Mouse (Mus musculus): ENCODE data around the gene Ly86.

Ly86 gene

DNA sequence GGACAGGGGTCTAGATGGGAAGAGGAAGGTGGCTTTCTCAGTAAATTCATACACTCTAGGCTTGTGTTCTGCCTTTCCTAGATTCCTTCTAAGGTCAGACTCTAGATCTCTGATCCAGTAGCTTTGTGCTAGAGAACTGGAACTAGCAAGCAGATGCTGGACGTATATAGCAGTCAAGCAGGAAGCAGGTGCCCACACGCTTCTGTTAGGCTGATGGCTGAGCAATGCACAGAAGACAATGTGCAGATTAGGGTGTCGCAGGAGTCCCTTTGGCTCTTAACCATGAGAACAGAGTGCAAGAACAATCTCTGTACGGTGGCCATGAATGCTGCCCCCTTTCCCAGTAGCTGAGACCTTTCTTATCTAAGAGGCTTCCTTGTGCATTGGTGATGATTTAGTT lies 9.4 kb downstream of the Ly86 start:
- no peak for DNase-seq

DNA sequence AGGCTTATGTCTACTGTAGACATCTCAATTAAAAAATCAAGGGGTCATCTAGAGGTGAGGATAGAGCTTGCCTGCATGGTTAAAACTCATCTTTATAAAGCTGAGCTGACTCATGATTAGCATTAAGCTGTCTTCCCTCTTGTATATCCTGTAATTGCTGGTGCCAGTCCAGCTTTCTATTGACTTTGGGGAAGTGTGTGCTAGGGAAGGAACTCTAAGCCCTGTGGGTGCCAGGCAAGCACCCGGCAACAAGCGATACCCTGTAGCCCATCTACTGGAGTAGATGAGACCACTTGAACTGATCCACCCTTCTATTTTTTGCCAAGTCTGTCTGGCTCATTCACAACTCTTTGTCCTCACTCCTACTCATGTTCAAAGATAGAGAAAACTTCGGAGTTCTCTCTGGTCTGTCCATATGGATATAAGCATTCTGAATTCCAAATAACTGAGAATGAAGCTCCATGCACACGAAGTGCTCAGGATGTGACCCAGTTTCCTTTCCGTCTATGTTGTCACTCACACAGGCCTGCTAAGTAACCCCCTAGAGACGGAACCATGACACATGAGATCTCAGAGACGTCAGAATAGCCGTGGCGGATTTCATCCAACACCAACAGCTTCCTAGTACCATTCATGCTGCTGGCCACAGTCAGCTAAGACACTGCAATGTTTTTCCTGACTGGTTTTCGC lies 10.8 kb downstream of the Ly86 start:
- no peak for DNase-seq

DNA sequence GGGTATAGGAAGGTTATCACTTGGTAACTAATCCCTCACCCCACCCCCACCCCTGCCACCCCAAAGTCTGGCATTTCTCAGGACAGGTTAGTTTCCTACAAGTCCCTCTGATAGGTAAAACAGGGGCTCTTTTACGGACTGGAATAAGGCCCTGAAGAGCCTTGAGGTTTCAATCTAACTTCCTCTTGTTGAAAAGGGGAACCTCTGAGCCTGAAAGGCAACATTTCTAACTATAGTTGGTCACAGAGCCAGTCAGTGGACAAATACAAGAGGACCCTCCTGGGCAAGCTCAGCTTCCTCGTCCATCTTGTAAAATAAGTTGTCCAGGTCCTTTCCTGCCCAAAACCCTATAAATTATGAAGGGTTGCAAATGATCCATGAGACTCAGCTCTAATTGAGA lies 11.5 kb downstream of the Ly86 start:
- DNase-seq: peak; percentile 31

DNA sequence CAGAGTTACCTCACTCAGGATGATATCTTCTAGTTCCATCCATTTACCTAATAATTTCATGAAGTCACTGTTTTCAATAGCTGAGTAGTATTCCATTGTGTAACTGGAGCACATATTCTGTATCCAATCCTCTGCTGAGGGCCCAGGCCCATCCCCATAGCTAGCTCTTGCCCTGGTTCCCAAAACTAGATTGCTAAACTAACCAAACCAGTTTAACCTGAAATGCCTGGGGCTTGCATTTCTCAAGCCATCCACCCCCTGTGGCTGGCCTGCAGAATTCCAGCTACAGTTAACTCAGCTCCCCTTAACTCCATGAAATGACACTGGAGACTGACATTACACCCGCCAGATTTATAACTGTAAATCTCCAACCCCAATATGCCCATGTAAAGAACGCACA lies 13.1 kb downstream of the Ly86 start:
- no peak for DNase-seq

DNA sequence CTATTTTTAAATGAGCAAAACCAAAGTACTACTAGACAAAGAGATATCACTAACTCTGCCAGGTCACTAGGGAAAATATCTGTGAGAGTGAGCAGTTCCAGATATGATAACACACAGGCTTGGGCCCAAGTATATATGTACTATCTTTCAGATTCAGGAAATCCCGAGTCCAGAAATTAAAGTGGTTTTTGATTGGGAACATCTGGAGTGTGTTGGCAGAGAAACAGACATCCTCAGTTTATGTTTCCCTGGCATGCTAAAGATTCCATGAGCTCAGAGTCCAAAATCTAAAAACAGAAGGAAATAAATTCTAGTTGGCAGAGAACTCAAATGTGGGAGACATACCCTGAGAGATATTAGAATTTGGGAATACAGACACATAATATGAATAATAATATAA lies 16.2 kb downstream of the Ly86 start:
- peak; percentile 45 for DNase-seq

DNA sequence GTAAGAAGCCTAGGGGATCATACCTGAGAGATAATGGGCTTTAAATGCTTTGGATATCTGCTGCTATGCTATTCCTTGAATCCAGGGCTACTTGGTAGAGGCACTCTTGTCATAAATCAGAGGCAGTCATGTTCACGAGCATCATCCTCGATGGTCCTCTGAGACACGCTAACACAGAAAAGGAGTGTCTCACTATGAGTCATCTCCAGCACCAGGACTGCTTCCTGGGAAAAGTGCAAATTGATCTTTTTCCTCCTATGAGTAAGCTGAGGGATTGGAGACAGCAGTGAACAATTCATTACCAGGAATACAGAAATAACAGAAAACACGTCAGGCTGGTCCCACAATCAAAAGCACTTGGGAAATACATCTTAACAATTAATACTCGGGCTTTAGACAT lies 19.3 kb downstream of the Ly86 start:
- no peak for DNase-seq

DNA sequence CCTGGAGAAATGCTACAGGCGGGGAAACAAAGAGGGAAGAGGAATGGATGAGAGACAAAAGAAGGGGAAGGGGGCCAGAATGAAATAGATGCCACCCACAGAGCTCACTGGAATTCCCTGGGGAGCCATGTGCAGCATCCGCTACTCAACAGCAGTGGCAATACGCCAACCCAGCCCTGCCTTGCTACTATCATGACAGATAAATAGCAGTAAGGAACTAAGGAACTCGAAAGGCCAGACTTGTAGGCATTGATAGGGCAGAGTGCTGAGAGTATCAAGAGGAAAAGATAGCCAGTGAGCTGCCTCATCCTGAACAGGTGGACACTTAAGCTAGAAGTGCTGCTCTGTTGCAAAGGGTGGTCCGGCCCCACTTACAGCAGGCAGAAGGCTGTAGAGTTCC lies 31.4 kb downstream of the Ly86 start:
- DNase-seq: peak; percentile 43

DNA sequence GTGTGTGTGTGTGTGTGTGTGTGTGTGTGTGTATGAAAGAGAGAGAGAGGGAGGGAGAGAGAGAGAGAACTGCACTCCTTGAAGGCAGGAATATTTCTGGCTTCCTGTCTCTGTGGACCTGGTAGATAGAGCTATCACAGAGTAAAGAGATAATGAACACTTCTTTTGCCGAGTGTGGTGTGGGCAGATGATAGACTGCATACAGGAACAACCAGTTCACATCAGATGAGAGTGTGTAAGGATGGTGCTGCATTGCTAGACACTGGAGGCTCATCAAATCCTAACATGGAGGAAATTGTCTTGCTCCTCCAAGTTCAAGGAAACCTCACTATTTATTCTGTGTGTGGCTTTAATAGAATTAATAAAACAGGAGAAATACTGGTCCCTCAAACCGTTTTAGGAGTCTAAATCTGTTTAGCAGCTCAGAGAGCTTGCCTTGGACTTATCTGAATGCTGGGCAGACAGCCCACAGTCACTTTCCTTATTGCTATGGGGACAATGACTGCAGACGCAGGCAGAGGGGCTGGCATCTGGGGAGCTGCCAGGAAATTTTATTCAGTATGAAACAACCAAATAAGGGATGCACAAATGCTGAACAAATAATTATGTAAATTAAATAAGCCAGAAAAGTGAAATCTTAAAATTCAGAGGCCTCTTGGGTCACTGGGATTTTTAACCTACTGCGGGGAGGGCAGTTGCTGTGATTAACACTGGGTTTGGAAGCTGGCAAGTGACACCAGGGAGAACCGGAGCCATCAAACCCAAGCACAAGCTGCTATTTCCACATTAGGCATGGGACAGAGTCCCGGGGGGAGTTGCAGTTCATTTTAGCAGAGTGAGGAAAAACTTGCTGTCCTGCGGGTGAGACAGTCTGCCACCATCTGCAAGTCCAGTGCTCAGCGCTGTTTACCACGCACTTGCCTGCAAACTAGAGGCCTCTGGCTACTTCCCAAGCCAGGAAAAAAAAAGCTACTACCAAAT lies 43.5 kb downstream of the Ly86 start:
- DNase-seq: peak; percentile 55

DNA sequence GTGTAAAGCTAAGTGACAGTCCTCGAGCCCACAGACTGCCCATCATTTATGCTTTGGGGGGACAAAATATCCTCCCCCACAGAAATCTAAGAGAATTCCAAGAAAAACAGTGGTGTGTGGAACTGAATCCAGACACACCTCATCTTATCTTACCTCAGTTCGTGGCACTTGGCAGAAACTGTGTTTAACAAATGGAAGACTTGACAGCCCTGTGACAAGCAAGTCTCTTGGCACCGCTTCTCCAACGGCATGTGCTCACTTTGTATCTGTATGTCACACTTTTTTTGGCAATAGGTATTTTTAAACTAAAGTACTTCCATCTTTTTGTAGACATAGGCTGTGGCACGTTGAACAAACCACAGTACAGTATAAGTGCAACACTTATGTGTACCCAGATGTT lies 44.3 kb downstream of the Ly86 start:
- DNase-seq: no peak

DNA sequence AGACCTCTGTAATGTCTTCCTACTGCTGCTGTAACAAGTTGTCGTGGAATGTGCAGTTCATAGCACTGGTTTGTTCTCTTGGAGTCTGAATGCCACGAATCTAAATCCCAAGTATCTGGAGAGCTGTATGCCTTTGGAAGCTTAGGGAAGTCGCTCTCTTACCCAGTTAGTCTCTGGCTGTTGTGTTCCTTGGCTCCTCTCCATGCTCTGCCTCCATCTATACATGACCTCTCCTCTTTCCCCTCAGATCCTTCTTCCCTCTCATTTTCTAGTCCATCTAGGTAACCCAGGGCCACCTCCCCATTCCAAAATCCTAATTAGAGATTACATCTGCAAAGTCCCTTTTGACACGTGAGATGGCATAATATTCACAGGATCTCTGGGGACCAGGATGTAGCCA lies 53.8 kb downstream of the Ly86 start:
- no peak for DNase-seq

DNA sequence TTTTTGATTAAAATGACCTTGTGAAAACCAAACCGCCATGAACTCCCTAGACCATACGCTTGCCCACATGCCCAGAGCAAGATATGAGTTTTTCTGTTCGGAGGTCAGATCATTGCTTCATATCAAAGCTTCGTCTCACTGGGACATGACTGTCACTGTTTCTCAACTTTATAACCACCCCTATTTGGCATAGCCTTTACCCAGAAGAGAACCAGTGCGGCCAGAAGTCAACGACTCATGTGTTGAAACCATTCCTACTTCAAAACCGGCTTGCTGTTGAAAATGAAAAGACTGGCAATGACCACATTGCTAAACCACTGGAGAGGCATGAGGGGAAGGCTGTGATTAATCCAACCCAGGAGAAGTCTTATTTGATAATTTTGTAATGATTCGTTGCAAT lies 54.3 kb downstream of the Ly86 start:
- DNase-seq: peak; percentile 50

DNA sequence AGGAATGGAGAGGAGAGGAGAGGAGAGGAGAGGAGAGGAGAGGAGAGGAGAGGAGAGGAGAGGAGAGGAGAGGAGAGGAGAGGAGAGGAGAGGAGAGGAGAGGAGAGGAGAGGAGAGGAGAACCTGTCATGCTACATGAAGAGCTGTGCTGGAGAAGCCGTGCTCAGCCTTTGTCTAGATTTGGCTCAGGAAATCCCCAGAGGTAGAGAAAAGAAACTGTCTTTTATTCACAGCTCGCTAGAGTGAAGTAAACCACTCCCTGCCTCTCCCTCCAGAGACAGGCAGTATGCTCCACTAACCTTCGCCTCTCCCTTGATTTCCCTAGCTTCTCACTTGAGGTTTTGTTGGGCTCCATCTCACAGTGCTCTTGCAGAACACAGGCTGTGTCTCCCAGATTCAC lies 57.4 kb downstream of the Ly86 start:
- DNase-seq: no peak

DNA sequence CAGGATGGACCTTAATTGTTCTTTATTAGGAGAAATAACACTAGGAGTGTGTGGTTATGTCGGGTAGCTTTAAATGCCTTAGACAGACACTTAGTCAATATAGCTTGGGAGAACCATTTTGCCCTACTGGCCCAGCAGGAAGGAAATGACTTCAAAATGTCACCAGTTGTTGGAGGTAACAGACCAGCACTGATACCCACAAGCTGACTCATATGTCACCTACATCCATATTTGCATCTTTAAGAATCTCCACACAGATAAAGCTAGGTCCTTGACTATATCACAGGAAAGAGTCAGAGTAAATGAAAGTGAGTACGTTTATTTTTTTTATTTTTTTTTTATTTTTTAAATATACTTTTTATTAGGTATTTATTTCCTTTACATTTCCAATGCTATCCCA lies 58.7 kb downstream of the Ly86 start:
- DNase-seq: no peak

DNA sequence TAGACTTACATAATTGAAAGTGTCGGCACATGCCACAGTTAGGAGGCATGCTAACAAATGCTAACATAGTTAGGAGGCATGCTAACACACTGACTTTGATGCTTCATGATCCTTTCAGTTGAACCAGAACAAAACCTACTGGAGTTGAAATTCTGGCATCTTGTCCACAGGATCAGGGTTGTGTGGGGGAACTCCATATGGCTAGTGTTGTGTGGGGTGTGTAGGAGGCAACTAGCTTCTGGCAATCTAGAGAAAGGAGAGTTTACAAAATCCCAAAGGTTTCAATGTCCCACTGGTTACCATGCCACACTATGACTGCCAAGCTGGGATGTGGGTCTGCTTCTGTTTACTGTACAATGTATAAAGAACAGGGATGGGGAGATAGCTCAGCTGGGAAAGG lies 70.7 kb downstream of the Ly86 start:
- DNase-seq: no peak

DNA sequence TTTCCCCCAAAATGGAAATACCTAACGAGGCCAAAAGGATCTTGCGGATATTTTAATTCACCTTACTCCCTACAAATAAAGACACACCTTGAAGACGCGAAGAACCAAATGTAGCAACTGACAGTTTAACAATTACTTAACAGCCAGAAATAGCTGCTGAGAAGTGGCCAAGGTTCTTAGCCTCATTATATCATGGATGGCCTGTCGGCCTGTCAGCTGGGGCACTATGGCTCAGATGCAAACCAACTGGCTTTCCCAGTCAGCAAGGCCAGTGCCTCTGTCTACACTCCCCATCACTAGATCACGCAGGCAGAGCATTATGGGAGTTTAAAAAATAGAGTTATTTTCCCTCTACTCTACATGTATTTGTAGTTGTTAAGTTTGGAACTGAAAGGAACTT lies 78.4 kb downstream of the Ly86 start:
- DNase-seq: no peak

DNA sequence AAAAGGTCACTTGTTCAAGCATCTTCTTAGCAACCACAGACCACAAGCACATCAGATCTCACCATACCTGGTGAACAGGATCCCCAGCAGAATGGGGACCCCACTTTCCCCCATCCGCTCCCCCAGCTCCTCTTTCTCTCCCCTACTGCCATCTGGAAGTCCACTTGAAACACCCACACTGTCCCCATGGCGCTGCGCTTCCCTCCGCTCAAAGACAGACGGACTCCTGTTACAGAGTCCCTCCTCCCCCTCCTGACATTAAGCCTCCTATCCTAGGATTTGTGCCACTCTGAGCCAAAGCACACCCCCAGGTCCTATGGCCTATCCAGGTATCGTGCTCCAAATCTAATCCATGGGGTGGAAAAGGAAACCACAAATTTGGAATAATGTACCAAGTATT lies 79.9 kb downstream of the Ly86 start:
- DNase-seq: no peak

DNA sequence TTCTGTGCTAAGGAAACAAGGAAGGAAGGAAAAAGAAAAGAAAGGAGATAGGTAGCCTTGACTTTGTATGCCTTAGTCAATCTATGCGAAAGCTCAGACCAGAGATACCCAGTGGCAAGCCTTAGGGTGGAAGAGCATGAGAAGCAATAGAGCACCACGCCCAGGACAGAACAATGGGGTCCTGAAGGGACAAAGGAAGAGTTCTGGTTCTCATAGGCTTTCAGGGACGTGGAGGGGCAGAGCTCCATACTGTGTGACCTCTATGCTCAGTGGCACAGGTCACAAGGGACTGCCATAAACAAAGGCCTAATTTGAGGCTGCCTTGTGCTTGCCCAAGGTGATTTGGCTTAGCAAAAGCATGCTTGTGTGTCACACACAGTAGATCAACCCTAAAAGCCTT lies 80.4 kb downstream of the Ly86 start:
- DNase-seq: no peak

DNA sequence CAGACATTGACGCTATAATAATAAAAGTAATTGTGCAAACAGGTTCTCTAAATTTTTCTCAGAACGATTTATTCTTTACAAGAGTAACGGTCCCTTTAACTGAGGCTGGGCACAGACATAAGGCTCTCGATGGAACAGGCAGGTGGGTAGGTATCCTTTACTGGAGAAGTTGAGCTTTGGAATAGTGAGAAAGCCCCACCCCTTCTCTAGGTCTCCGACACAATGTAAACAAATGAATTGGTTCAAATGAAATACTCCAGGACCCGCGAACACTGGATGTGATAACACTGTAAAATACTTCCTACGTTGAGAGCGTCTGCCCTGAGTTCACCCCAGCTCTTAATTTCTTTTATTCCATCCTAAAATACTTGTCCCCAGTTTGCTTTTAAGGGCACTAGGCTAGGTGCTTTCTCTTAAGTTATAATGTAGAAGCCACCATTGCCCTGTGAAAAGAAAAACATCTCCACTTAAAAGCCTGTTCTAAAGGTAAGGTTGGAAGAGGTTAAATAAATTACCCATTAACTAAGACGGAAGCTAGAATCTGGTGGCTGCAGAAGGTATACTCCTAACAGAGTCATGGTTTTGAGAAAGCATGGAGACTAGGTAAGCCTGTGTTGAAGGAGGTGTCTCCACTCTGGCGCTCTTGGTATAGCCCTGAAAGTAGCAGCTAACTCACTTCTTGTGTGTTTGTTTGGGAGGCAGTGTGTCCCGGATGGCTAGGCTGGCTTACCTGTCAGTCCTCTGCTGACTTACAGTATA lies 81.7 kb downstream of the Ly86 start:
- no peak for DNase-seq

DNA sequence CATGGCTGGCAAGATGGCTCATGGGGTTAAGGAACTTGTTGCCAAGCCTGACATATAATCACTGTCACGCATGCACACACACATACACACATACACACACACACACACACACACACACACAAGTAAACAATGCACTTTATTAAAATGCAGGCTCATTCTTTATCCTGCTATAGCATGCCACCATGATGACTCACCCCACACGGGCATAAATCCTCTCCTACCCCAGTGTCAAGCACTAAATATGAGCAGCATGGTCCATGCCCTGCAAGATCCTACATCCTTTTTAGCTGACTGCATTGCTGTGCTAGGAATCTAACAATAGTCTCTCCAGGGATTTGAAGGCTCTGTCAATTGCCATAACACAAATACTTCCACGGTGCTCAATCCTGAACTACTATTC lies 83.5 kb downstream of the Ly86 start:
- DNase-seq: no peak

DNA sequence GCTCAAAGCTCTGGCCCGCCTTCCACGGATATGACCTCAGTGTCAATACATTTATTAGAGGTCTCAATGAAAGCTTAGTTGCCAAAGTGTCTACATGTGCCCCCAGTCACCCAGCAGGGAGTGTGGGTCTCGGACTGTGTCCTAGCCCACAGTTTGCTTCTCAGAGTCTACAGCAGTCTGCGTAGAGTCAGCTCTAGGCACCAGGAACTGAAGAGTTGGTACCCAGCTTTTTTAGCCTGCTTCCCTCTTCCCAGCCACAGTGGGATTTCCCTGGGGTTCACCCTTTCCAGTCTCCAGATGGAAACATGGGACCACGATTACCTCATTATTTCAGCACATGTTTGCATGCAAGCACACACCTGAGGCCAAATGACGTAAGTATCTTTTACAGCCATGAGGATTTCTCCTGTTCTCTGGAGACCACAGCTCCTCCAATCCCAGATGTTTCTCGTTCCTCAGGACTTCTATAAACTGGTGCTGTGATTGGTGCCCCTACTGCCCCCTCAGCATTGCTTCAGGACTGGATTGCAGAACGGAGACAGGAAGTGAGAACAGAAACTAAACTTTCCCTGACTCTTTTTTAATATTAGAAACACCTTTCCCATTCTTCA lies 84.8 kb downstream of the Ly86 start:
- no peak for DNase-seq

DNA sequence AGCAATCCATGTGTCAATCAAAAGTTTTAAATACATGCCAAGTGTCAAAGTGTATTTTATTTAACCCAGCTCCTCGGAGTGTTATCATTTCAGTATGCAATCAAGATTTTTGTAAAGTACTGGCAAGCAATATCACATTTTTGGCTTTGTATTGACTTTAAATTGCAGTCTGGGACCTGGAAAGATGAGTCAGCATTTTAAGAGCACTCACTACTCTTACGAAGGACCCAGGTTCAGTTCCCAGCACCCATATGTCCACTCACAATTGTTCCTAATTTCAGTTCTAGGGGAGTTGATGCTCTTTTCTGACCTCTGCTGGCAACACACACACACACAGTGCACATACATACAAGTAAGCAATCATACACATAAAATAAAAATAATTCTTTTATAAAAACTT lies 86.7 kb downstream of the Ly86 start:
- DNase-seq: no peak

DNA sequence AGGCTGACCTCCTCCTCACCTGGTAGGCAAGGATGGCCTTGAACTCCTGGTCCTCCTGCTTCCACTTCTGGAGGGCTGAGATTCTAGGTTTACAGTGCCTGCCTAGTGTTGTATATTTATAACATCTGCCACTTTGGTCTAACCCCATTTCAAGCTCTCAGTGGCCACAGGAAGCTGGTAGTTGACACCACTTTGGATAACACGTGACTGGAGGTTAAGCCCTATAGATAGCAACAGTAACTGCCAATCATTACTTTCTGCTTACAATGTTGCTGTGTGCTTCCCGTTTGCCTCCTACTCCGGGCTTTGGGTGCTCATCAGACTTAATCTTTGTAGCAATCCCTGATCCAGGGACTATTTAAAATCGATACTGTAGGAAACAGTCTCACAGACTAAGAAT lies 87.6 kb downstream of the Ly86 start:
- no peak for DNase-seq

DNA sequence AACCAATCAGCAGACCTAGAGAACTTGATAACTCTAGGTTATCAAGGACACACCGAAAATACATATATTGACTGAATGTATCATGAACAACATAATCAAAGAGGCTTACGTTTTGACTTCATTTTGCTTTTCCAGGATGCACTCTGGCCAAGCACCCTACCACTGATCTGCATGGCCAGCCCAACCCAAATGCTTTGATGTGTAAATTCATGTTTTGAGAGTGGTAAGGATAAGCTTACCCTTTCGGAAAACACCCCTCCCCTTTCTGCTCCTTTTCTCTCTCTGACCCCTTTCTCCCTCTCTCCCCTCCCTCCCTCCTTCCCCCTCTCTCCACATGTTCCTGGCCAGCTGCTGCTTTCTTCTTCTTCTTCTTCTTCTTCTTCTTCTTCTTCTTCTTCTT lies 88.1 kb downstream of the Ly86 start:
- no peak for DNase-seq

All from lung, postnatal 36 days (tissue).